Mouse (Mus musculus): Measurements from ENCODE around the gene Zfp866. TPM values are rescaled to one million over a fixed set of nuclear protein-coding genes. Genes with fewer than 3 reads are reported as not detected.

Zfp866 gene
- total and polyA plus RNA-seq, 3 experiments, result 8.5 to 16.1 (median 15.6) TPM

- intact Hi-C loops (cut with DNase I), result loop anchor here (5.0 kb wide), 3 partner anchors 48 to 168 kb away; partner anchors contain the start of genes Zfp868 and Zfp963
- H3K36me3 ChIP-seq (ENCODE audit: control insufficient read depth, insufficient read depth, low read length), result peaks cover 3% of the 10 kb centered on the region; the same call in 1 of the 2 replicates
- no peaks in the 10 kb centered on the region for H3K27me3 ChIP-seq (ENCODE audit: control insufficient read depth, insufficient read depth, low read length)
- WGBS, result 96% methylated on average over 6 of the region's 6 CpGs
- H3K79me2 ChIP-seq (replicated peaks; ENCODE audit: control insufficient read depth, insufficient read depth, low read length), result peaks cover 3% of the 10 kb centered on the region
- H3K9ac ChIP-seq (ENCODE audit: low read depth, low read length), result no peak overlapping the region
- DNase-seq, result no peak
- H3K4me3 ChIP-seq, result no peak overlapping the region
- no peak overlapping the region for H3K27ac ChIP-seq
- TF ChIP-seq POLR2A (IDR thresholded peaks at IDR 0.05; ENCODE audit: insufficient read depth, low read depth, low read length) (no peak), EP300 (IDR thresholded peaks at IDR 0.05; ENCODE audit: insufficient read depth, low read depth, low read length) (no peak), CTCF (IDR thresholded peaks at IDR 0.05) (no peak)
- no peaks in the 10 kb centered on the region; the same call in none of the 2 replicates for H3K4me1 ChIP-seq (ENCODE audit: control insufficient read depth, insufficient read depth, low read length)
Measured at GRCm38 (mm10) chr8:69794901-69795300, 3.9 kb upstream of the Zfp866 start.

DNA sequence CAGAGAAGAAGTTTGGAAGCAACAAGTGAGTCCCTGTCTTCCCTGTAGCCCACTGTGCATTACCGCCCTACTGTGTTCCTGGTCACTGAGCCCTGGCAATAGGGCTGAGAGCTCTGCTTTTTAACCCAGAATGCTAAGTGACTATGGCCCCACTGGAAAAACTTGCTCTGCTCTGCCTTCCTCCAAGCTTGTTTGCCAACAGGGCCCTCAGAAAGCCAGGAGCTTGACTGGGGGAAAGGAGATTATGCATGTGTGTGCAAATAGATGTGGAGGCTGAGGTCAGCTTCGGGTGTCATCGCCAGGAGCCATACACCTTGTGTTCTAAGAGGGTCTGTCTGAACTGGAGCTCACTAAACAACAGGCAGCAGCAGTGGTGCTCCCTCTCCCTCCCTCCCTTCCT is 3.1 kb upstream of the Zfp866 start:
- peaks cover 3% of the 10 kb centered on the region for H3K79me2 ChIP-seq (replicated peaks; ENCODE audit: control insufficient read depth, insufficient read depth, low read length)
- no peak overlapping the region for H3K4me3 ChIP-seq
- TF ChIP-seq POLR2A (IDR thresholded peaks at IDR 0.05; ENCODE audit: insufficient read depth, low read depth, low read length), result no peak
- no peak for TF ChIP-seq EP300 (IDR thresholded peaks at IDR 0.05; ENCODE audit: insufficient read depth, low read depth, low read length)
- TF ChIP-seq CTCF (IDR thresholded peaks at IDR 0.05), result no peak
- H3K27ac ChIP-seq, result no peak overlapping the region
- no peak for DNase-seq
- peaks cover 3% of the 10 kb centered on the region; the same call in 1 of the 2 replicates for H3K36me3 ChIP-seq (ENCODE audit: control insufficient read depth, insufficient read depth, low read length)
- intact Hi-C loops (cut with DNase I), result loop anchor here (5.0 kb wide), 3 partner anchors 47 to 167 kb away; partner anchors contain the start of genes Zfp868 and Zfp963
- WGBS, result 95% methylated on average over 3 of the region's 3 CpGs
- H3K4me1 ChIP-seq (ENCODE audit: control insufficient read depth, insufficient read depth, low read length), result no peaks in the 10 kb centered on the region; the same call in none of the 2 replicates
- no peak overlapping the region for H3K9ac ChIP-seq (ENCODE audit: low read depth, low read length)
- no peaks in the 10 kb centered on the region for H3K27me3 ChIP-seq (ENCODE audit: control insufficient read depth, insufficient read depth, low read length)

DNA sequence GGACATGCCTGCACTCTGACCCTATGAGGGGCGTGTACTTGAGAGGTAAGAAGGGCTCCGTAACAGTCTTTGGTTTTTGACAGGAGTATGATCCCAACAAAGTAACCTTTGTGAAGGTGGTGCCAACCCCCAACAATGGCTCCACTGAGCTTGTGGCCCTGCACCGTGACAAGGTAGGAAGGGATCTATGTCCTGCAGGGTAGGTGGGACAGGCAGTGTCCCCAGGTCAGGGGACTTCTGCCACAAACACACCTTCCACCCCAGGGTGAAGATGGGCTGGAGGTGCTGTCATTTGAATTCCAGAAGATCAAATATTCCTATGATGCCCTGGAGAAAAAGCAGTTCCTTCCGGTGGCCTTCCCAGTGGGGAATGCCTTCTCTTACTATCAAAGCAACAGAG is 2.7 kb upstream of the Zfp866 start:
- H3K36me3 ChIP-seq (ENCODE audit: control insufficient read depth, insufficient read depth, low read length), result peaks cover 3% of the 10 kb centered on the region; the same call in 1 of the 2 replicates
- 92% methylated on average over 4 of the region's 4 CpGs for WGBS

GRCm38 (mm10) chr8:69791415-69792068 is 564 bp upstream of the Zfp866 start:
- DNase-seq, result no peak
- H3K27ac ChIP-seq, result peak overlapping the region; percentile 91

More for the DNA sequence above, 2.7 kb upstream of the Zfp866 start:
- no peak for TF ChIP-seq CTCF (IDR thresholded peaks at IDR 0.05)
- TF ChIP-seq EP300 (IDR thresholded peaks at IDR 0.05; ENCODE audit: insufficient read depth, low read depth, low read length), result no peak
- no peak for TF ChIP-seq POLR2A (IDR thresholded peaks at IDR 0.05; ENCODE audit: insufficient read depth, low read depth, low read length)
- H3K9ac ChIP-seq (ENCODE audit: low read depth, low read length), result no peak overlapping the region
- intact Hi-C loops (cut with DNase I), result loop anchor here (5.0 kb wide), 3 partner anchors 46 to 166 kb away; partner anchors contain the start of genes Zfp868 and Zfp963
- no peaks in the 10 kb centered on the region for H3K27me3 ChIP-seq (ENCODE audit: control insufficient read depth, insufficient read depth, low read length)
- H3K79me2 ChIP-seq (replicated peaks; ENCODE audit: control insufficient read depth, insufficient read depth, low read length), result peaks cover 3% of the 10 kb centered on the region
- H3K27ac ChIP-seq, result no peak overlapping the region
- H3K4me3 ChIP-seq, result no peak overlapping the region
- DNase-seq, result no peak
- H3K4me1 ChIP-seq (ENCODE audit: control insufficient read depth, insufficient read depth, low read length), result no peaks in the 10 kb centered on the region; the same call in none of the 2 replicates

GRCm38 (mm10) chr8:69790364-69790763 is 614 bp downstream of the Zfp866 start:
- no peak for DNase-seq
- intact Hi-C loops (cut with DNase I), result loop anchor here (2.0 to 5.0 kb wide), 4 partner anchors 16 to 163 kb away; partner anchors contain the start of genes Gm20422, Zfp868 and Zfp963

More at GRCm38 (mm10) chr8:69791415-69792068, 564 bp upstream of the Zfp866 start:
- H3K4me3 ChIP-seq, result peak overlapping the region; percentile 98
- peaks cover 3% of the 10 kb centered on the region; the same call in 1 of the 2 replicates for H3K36me3 ChIP-seq (ENCODE audit: control insufficient read depth, insufficient read depth, low read length)
- H3K79me2 ChIP-seq (replicated peaks; ENCODE audit: control insufficient read depth, insufficient read depth, low read length), result peaks cover 3% of the 10 kb centered on the region
- TF ChIP-seq EP300 (IDR thresholded peaks at IDR 0.05; ENCODE audit: insufficient read depth, low read depth, low read length), result no peak
- no peaks in the 10 kb centered on the region; the same call in none of the 2 replicates for H3K4me1 ChIP-seq (ENCODE audit: control insufficient read depth, insufficient read depth, low read length)
- no peaks in the 10 kb centered on the region for H3K27me3 ChIP-seq (ENCODE audit: control insufficient read depth, insufficient read depth, low read length)
- peak overlapping the region; percentile 94 for H3K9ac ChIP-seq (ENCODE audit: low read depth, low read length)
- WGBS, result under 1% methylated on average over 48 of the region's 48 CpGs
- intact Hi-C loops (cut with DNase I), result loop anchor here (2.0 to 5.0 kb wide), 4 partner anchors 17 to 164 kb away; partner anchors contain the start of genes Gm20422, Zfp868 and Zfp963

More at GRCm38 (mm10) chr8:69790364-69790763, 614 bp downstream of the Zfp866 start:
- Histone ChIP-seq H3K9ac (ENCODE audit: low read depth, low read length) (no peak overlapping the region), H3K27me3 (ENCODE audit: control insufficient read depth, insufficient read depth, low read length) (no peaks in the 10 kb centered on the region), H3K4me1 (ENCODE audit: control insufficient read depth, insufficient read depth, low read length) (no peaks in the 10 kb centered on the region; the same call in none of the 2 replicates), H3K36me3 (ENCODE audit: control insufficient read depth, insufficient read depth, low read length) (peaks cover 3% of the 10 kb centered on the region; the same call in 1 of the 2 replicates), H3K27ac (peak overlapping the region; percentile 91), H3K4me3 (peak overlapping the region; percentile 98), H3K79me2 (replicated peaks; ENCODE audit: control insufficient read depth, insufficient read depth, low read length) (peaks cover 3% of the 10 kb centered on the region)
- TF ChIP-seq POLR2A (IDR thresholded peaks at IDR 0.05; ENCODE audit: insufficient read depth, low read depth, low read length) (no peak), CTCF (IDR thresholded peaks at IDR 0.05) (no peak), EP300 (IDR thresholded peaks at IDR 0.05; ENCODE audit: insufficient read depth, low read depth, low read length) (no peak)
- WGBS, result 19% methylated on average over 11 of the region's 11 CpGs

All from heart, adult 2 months (tissue).